Mouse (Mus musculus) heart, postnatal 0 days (tissue): ENCODE results near the gene Ndrg3. TPM values are rescaled to one million over a fixed set of nuclear protein-coding genes. Genes with fewer than 3 reads are reported as not detected.

Experiments
- ATAC-seq: fragments of 200-750 bp; cut with Nextera tagmentation; 2 replicates; pipeline ENCODE4 v1.8.0; 2017; ENCODE audit warnings: low read depth, moderate number of reproducible peaks, moderate library complexity; ENCODE audit not compliant: insufficient read depth
- DNase-seq: peaks from one replicate; pipeline ENCODE4 v3.0.0-alpha.2; 2016; ENCODE audit warnings: low spot score
- H3K27ac ChIP-seq: fragments of 300-500 bp; sonication (generic); 2 replicates; pipeline ENCODE4 v1.5.1; 2014; ENCODE audit warnings: low read depth, mild to moderate bottlenecking
- H3K27me3 ChIP-seq: fragments of 300-500 bp; sonication (generic); 2 replicates; pipeline ENCODE4 v1.6.1; 2014; ENCODE audit warnings: low read length, mixed read lengths; ENCODE audit not compliant: control insufficient read depth, insufficient read depth
- H3K36me3 ChIP-seq: fragments of 300-500 bp; sonication (generic); replicated peaks from 2 replicates; pipeline ENCODE4 v1.6.1; 2014; ENCODE audit warnings: low read length, mixed read lengths; ENCODE audit not compliant: control insufficient read depth, insufficient read depth
- H3K4me1 ChIP-seq: fragments of 300-500 bp; sonication (generic); 2 replicates; pipeline ENCODE4 v1.6.1; 2014; ENCODE audit warnings: antibody characterized with exemption; ENCODE audit not compliant: control insufficient read depth, insufficient read depth
- H3K4me2 ChIP-seq: fragments of 300-500 bp; sonication (generic); 2 replicates; pipeline ENCODE4 v1.6.1; 2014; ENCODE audit warnings: low read depth, mild to moderate bottlenecking, low read length, moderate library complexity
- H3K4me3 ChIP-seq: fragments of 300-500 bp; sonication (generic); 2 replicates; pipeline ENCODE4 v1.5.1; 2014; ENCODE audit warnings: low read depth, low read length
- H3K9ac ChIP-seq: fragments of 300-500 bp; sonication (generic); replicated peaks from 2 replicates; pipeline ENCODE4 v1.6.1; 2014; ENCODE audit warnings: low read depth, low read length, mixed read lengths
- H3K9me3 ChIP-seq: fragments of 300-500 bp; sonication (generic); replicated peaks from 2 replicates; pipeline ENCODE4 v1.6.1; 2016; ENCODE audit warnings: low read length; ENCODE audit not compliant: control insufficient read depth
- CTCF ChIP-seq: IDR thresholded peaks from 2 replicates; pipeline ENCODE4 v1.5.1; 2016; ENCODE audit warnings: antibody characterized with exemption, control low read depth, low read depth
- EP300 ChIP-seq: IDR thresholded peaks from 2 replicates; pipeline ENCODE4 v1.6.1; 2016; ENCODE audit warnings: antibody characterized with exemption, low read depth
- WGBS: fragments of 180-500 bp; shearing (Covaris S2); extraction: QIAGEN DNeasy Blood & Tissue Kit; methylation state at CpG from one replicate; pipeline ENCODE4 v1.1.7; 2014; 5-methylcytosine and 5-hydroxymethylcytosine counted together
- polyA plus RNA-seq: library from polyadenylated mRNA; unstranded; fragments of >200 nt; fragmentation: Nextera tagmentation; extraction: Ambion mirVana; gene quantifications from 2 replicates; pipeline ENCODE4 v1.2.1, GENCODE M21; 2015
- total RNA-seq: library from RNA; depleted of rRNA; stranded (reverse); fragments of >200 nt; gene quantifications from 2 replicates; pipeline ENCODE4 v1.2.3, GENCODE M21; 2014; ENCODE audit warnings: low replicate concordance; rRNA removed

Ndrg3 gene
- total and polyA plus RNA-seq, 2 experiments from 2014 or later, result 16.2 to 27.2 TPM

DNA sequence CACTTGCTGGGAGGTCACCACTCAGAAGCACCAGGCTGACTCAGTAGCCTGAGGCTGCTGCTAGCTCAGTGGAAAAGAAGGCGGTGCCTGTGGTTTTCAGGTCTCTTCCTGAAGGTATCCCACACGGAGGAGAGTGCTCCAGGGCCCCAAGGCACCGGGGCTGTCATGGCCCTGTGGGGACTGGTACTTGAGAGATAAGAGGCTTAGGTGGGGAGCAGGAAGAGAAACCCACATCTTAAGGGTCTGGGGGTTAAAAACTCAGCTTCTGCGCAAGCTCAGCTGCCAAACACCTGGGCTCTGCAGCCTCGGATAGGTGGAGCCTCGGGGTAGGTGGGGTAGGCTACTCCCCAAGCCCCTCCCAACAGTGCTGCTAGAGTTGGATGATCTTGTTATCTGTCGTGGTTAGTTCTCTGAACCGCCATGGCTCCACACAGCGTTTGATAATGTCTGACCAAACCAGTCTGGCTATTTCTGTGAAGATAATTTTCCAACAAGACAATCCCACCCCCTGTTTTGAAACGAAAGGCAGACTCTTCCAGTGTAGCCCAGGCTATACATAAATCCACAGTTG is 109.3 kb downstream of the Ndrg3 start:
- Histone ChIP-seq H3K27me3 (no peaks in the 10 kb centered on the region), H3K9me3 (no peaks in the 10 kb centered on the region), H3K36me3 (no peaks in the 10 kb centered on the region), H3K4me2 (peak overlapping the region; percentile 16; the same call in 1 of the 2 replicates), H3K27ac (peak overlapping the region; percentile 6; the same call in 1 of the 2 replicates), H3K4me3 (no peak overlapping the region), H3K9ac (no peak overlapping the region), H3K4me1 (no peaks in the 10 kb centered on the region)
- no peak for ATAC-seq
- WGBS, result 33% methylated on average over 10 of the region's 10 CpGs
- DNase-seq, result no peak
- no peak for TF ChIP-seq CTCF
- TF ChIP-seq EP300, result no peak

DNA sequence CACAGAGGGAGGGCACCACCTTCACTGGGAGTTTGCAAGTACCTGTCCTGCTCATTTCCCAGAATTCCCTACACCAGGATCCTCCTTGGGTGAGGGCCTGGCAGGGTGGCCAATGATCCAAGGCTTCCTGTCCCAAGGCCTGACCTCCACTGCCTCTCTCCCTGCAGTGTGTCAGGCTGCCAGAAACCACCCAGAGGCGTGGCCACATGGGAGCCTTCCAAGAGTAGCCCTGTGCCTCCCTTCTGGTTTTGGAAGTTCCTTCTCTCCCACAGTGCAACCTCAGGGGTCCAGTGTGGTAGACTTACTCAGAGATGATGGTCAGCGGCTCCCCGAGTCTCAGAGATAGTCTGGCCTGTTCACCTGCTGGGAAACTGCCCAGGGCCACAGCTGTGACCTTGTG is 112.3 kb downstream of the Ndrg3 start:
- no peak overlapping the region for H3K9ac ChIP-seq
- WGBS, result 87% methylated on average over 3 of the region's 3 CpGs
- H3K4me1 ChIP-seq, result no peaks in the 10 kb centered on the region
- H3K27me3 ChIP-seq, result no peaks in the 10 kb centered on the region
- no peak overlapping the region for H3K4me2 ChIP-seq
- H3K4me3 ChIP-seq, result no peak overlapping the region
- no peak overlapping the region for H3K27ac ChIP-seq
- DNase-seq (no peak), ATAC-seq (0 out of 2 replicates have a peak, but pooled peaks have one; percentile 10)
- no peak for TF ChIP-seq CTCF
- no peak for TF ChIP-seq EP300
- H3K9me3 ChIP-seq, result no peaks in the 10 kb centered on the region
- peaks cover 4% of the 10 kb centered on the region for H3K36me3 ChIP-seq

DNA sequence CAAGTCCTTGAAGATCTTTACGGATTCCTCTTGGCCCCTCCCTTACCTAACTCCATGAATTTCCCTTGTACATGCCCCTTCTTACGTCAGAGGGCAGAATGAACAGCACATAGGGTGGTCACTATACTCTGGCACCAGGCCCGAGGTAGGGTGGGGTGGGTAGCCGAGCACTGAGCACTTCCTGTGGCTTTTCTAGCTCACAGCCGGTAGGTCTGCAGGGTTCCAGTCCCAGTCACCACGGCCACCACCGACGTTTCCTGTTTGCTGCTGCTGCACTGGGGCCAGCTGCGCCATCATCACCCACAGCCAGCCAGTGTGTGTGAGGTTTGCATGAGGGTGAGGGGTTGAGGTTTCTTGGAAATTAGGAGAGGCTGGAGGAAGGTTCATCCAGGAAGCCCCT is 114.1 kb downstream of the Ndrg3 start:
- no peaks in the 10 kb centered on the region for H3K9me3 ChIP-seq
- H3K4me2 ChIP-seq, result no peak overlapping the region
- TF ChIP-seq CTCF, result no peak
- no peak for TF ChIP-seq EP300
- no peak overlapping the region for H3K27ac ChIP-seq
- no peaks in the 10 kb centered on the region for H3K27me3 ChIP-seq
- no peaks in the 10 kb centered on the region for H3K4me1 ChIP-seq
- no peak overlapping the region for H3K4me3 ChIP-seq
- peaks cover 20% of the 10 kb centered on the region for H3K36me3 ChIP-seq
- H3K9ac ChIP-seq, result no peak overlapping the region
- ATAC-seq, result peak; percentile 13; the same call in 1 of the 2 replicates
- no peak for DNase-seq
- 47% methylated on average over 9 of the region's 9 CpGs for WGBS

Other genes starting within 250 kb of the Ndrg3 start
- 1,299 and 1,431 TPM in 2 replicates for gene Myl9, start 216.6 kb downstream of the Ndrg3 start, total RNA-seq
- 1,847 and 1,885 TPM in 2 replicates for gene Myl9, start 216.6 kb downstream of the Ndrg3 start, polyA plus RNA-seq
- gene Tgif2, start 152.0 kb downstream of the Ndrg3 start, total RNA-seq, result 19.7 and 28.3 TPM in 2 replicates
- 11.6 and 14.6 TPM in 2 replicates for gene Tgif2, start 152.0 kb downstream of the Ndrg3 start, polyA plus RNA-seq
- 0.12 TPM in 1 of 2 replicates, not detected in the other for gene 4930518I15Rik, start 134.1 kb downstream of the Ndrg3 start, total RNA-seq
- 3.2 and 3.8 TPM in 2 replicates for gene 4930518I15Rik, start 134.1 kb downstream of the Ndrg3 start, polyA plus RNA-seq
- gene Rab5if, start 128.9 kb downstream of the Ndrg3 start, total RNA-seq, result 155 and 219 TPM in 2 replicates
- gene Rab5if, start 128.9 kb downstream of the Ndrg3 start, polyA plus RNA-seq, result 186 and 188 TPM in 2 replicates
- 1.5 TPM in 1 of 2 replicates, not detected in the other for gene Sla2, start 104.9 kb downstream of the Ndrg3 start, total RNA-seq
- gene Sla2, start 104.9 kb downstream of the Ndrg3 start, polyA plus RNA-seq, result 0.11 and 0.14 TPM in 2 replicates
- 28.2 and 47.4 TPM in 2 replicates for gene Dsn1, start 15.1 kb upstream of the Ndrg3 start, total RNA-seq
- gene Dsn1, start 15.1 kb upstream of the Ndrg3 start, polyA plus RNA-seq, result 13.8 TPM in 2 replicates
- 21.0 and 48.5 TPM in 2 replicates for gene Soga1, start 87.2 kb upstream of the Ndrg3 start, total RNA-seq
- gene Soga1, start 87.2 kb upstream of the Ndrg3 start, polyA plus RNA-seq, result 1.0 and 1.1 TPM in 2 replicates
- not detected in 2 replicates for gene Tldc2, start 95.0 kb upstream of the Ndrg3 start, total RNA-seq
- not detected in 2 replicates for gene Tldc2, start 95.0 kb upstream of the Ndrg3 start, polyA plus RNA-seq
- gene Samhd1, start 143.2 kb upstream of the Ndrg3 start, total RNA-seq, result 9.0 and 22.6 TPM in 2 replicates
- 12.1 and 13.0 TPM in 2 replicates for gene Samhd1, start 143.2 kb upstream of the Ndrg3 start, polyA plus RNA-seq
- 18.5 and 21.8 TPM in 2 replicates for gene Rbl1, start 212.5 kb upstream of the Ndrg3 start, total RNA-seq
- 6.0 and 6.9 TPM in 2 replicates for gene Rbl1, start 212.5 kb upstream of the Ndrg3 start, polyA plus RNA-seq